Mouse (Mus musculus): Measurements from ENCODE around the gene Rangap1.

- TF ChIP-seq POLR2A (IDR thresholded peaks at IDR 0.05; ENCODE audit: insufficient read depth, low read depth, low read length), result no peak
- peak; percentile 80 for TF ChIP-seq CTCF (IDR thresholded peaks at IDR 0.05)
Observed at GRCm38 (mm10) chr15:81697847-81698246, 47.5 kb downstream of the Rangap1 start.

All from heart, adult 2 months (tissue).